Mouse (Mus musculus) WW6 (cell line): ENCODE data around the gene Sos2.
"Not testable (repeated sequence)": the region's sequence is repeated elsewhere in the genome, so short reads cannot be mapped to it uniquely, and the experiment has no call there.

Experiments used
- DNase-seq: peaks from one replicate; pipeline ENCODE4 v3.0.0-alpha.2; 2013; ENCODE audit warnings: low read depth, low spot score

The Sos2 gene

GRCm38 (mm10) chr12:69674576-69675537, 6.8 kb downstream of the Sos2 start:
- no peak for DNase-seq

DNA sequence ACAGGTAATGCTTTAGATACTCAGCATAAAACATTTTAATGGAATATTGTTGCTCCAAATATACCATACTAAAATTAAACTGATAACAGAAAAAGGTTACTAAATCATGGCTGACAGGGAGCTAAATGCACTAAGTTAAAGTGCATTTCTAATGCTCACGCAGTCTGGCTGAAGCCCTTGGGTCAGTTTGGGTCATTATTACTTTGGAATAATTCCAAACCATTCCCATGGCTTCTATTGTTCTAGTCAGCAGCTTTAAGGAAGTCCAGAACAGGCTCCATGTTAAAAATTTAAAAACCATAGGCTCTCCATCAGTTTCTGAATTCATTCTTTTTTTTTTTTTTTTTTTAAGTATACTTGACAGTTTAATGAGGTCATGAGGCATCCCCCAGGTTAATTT, 7.5 kb downstream of the Sos2 start:
- DNase-seq, result no peak

GRCm38 (mm10) chr12:69666721-69667120, 14.9 kb downstream of the Sos2 start:
- DNase-seq, result no peak

- no peak for DNase-seq
Observed at GRCm38 (mm10) chr12:69661658-69662057, 20.0 kb downstream of the Sos2 start.

- not testable (repeated sequence) for DNase-seq
Observed at GRCm38 (mm10) chr12:69653973-69654372, 27.7 kb downstream of the Sos2 start.

GRCm38 (mm10) chr12:69649511-69649910, 32.1 kb downstream of the Sos2 start:
- no peak for DNase-seq

- no peak for DNase-seq
Observed at GRCm38 (mm10) chr12:69645821-69646616, 35.6 kb downstream of the Sos2 start.

DNA sequence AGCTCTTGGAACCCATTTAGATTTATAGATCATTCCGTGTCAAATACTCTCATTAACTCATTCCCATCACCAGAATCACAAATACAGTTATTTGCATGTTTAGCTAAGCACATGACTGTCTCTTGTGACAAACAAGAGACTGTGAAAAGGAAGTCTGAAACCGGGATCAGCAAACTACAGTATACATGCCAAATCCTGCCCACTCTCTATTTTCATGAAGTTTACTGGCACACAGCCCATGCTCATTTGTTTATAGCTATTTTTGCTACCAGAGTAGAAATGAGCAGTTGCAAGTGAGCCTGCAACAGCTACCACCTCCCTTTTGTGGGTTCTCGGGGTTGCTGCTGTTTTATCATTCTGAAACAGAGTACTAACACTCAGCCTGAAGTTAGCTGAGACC, 36.8 kb downstream of the Sos2 start:
- no peak for DNase-seq

DNA sequence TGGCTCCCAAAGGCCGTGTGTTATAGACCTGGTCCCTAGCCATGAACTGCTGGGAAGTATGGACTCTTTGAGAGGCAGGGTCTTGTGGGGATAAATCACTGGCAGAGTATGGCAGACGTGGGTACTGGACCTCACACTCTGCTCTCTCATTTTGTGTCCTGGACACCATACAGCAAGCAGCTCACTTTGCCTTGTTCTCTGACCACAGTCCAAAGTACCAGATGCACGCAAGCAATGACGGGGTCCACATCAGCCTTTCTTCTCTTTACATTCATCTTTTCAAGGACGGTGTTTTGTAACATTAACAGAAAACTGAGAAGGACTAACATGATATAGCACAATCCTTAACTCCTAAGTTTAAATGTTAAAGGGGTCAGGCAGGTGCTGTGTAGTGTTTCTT, 38.8 kb downstream of the Sos2 start:
- DNase-seq, result no peak

DNA sequence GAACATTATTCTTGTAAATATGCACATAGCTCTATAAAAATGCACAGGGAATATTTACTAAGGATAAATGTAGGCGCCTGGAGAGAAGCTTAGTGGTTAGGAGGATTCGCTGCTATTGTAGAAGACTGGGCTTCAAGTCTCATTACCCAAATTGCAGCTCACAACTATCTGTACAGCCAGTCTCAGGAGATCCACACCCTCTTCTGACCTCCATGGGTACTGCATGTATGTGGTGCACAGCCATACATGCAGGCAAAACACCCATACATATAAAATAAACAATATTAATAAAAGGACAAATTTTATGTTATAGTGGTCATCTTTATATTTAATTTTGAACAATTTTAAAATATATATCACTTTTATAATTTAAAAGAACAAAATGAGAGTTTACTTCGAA, 46.9 kb downstream of the Sos2 start:
- DNase-seq, result no peak

- DNase-seq, result not testable (repeated sequence)
Observed at GRCm38 (mm10) chr12:69618590-69618989, 63.1 kb downstream of the Sos2 start.

DNA sequence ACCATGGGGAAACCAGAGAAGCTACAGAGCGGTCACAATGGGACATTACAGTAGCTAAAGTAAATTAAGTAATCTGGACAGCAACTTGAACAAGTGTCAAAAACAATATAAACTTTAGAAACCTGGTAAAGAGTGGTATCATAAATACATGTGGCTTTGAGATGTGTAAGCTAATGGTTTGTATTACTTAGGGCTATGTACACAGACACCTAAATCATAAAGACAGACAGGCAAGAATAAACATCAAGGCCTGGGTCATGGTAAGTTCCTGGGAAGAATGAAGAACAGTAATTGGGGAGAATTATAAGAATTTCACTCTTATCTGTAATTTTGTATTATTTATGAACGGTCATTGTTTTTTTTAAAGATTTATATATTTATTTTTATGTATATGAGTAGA, 77.3 kb downstream of the Sos2 start:
- no peak for DNase-seq

DNA sequence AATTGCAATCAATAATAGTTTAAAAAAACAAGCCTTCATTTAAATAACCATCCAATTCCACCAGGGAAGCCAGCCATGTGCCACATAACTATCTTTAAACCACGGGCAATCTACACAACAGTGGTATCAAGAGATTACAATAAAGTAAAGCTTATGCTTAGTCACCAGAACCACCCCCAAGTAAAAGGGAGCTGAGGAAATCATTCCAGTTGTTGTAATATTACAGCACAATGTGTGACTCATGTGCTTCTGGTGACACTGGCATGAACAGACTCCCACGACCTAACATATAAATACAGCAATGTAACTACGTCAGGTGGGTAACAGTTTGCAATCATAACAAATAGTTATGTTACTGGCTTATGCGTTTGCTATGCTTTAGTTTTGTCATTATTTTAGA, 84.2 kb downstream of the Sos2 start:
- no peak for DNase-seq

GRCm38 (mm10) chr12:69593130-69593529, 88.5 kb downstream of the Sos2 start:
- no peak for DNase-seq

GRCm38 (mm10) chr12:69583270-69583629, 98.4 kb downstream of the Sos2 start:
- no peak for DNase-seq

- DNase-seq, result peak; percentile 72
Observed at GRCm38 (mm10) chr12:69582613-69583269, 98.9 kb downstream of the Sos2 start, which contains the start of gene Vcpkmt. Gene Vcpkmt, minus strand, starts transcription at chr12:69583028.

DNA sequence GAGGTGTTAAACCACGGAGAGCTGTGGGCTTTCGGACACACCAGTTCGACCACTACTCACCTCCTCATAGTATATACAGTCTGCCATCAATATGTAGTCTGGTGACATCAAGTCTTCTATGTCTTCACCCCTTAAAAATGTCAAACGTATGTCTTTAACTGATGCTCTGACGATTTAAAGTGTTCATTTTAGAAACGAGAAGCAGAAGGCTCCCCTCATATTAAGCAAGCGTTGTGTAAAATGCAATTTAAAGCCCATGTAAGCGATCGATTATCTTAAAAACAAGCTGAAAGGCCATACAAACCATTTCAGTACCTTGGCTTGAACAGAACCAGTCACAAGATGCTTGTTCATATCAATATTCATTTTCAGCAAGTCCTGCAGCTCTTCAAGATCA, 99.4 kb downstream of the Sos2 start:
- no peak for DNase-seq

DNA sequence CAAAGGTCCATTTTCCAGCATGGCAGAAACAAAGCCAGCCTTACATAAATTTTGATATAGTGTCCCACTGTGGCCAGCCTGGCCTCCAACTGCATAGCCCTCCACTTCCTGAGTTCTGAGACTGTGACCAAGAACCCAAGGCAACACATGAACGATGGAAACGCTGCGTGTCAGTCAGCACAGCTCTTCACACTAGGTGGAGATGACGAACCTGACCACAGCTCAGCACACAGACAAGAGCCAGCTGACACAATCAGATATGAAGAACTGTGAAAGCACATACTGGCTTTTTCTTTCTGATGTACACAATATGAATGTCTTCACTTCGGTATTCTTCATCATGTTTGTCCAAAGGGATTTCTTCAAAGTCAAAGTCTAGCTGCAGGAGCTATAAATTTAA, 102.0 kb downstream of the Sos2 start:
- no peak for DNase-seq

DNA sequence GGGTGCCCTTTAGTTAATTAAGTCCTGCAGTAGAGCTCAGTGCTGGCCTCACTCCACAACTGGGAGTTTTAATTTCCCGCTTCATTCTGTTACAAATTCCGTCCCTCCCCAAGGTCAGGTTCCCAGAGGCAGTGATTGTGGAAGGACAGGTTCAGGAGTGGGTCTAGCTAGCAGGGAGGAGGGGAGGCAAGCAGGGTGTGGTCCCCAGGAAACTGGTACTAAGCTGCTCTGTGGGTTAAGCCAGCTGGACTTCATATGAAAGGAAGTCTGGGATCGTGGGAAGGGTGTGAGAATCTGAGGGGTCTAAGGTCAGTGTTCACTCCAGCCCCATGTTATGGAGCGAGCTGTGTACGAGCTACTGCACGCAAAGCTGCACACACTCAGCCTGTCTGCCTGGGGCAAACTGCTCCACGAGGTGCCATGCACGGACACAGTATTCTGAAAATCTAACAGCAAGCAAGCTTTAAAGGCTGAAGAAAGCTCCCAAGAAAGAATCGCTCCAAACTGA, 105.5 kb downstream of the Sos2 start:
- no peak for DNase-seq

- DNase-seq, result peak; percentile 52
Observed at GRCm38 (mm10) chr12:69573916-69574881, 107.5 kb downstream of the Sos2 start.

DNA sequence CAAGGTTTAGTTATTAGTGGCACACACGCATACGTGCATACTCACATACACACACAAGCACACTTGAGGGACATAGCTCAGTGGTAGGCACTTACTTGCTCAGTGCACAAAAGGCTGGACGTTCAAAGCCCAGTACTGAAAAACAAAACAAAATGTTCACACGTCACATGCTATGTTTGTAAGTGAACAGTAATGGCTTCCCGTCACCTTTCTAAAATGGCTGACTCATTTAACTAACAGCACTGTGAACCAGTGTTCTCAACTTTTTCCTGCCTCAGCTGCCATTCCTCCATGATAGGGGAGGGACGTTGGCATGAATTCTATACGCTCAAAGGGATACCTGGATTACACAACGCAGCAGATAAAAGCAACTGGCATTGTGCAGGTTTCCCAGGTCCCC, 108.4 kb downstream of the Sos2 start:
- no peak for DNase-seq
